ENCODE assay signal across 1 mouse cellular context in the genomic region with DNA sequence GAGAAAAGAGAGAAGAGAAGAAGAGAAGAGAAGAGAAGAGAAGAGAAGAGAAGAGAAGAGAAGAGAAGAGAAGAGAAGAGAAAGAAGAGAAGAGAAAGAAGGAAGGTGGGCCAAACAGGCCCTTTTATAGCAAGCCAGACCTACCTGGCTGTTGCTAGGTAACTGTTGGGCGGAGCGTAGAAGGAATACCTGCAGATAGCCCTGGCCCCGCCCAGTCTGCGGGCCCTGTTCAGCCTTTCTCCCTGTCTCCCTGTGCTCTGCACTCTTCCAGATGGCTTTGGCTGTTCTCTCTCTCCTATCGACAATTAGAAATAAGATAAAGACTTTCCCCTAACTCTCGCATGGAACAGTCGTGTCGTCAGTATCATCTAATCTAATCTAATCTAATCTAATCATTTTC.
A peak's percentile ranks its signal among the peaks of the same experiment; 100 is the strongest.
TF ChIP-seq lines count a peak whose summit lies in the region.

No protein-coding gene starts in this region.

TF ChIP-seq in MEL, 35 proteins besides CTCF, POLR2A, EP300 and RAD21:
- TF ChIP-seq GABPA (IDR thresholded peaks at IDR 0.05; ENCODE audit: low read depth, low read length) = no peak
- 0 out of 2 replicates have a peak, but pooled peaks have one; percentile 5 for TF ChIP-seq MAZ (IDR thresholded peaks at IDR 0.05; ENCODE audit: low read depth, low read length)
- TF ChIP-seq MYC (IDR thresholded peaks at IDR 0.05; ENCODE audit: low read depth, low read length) = no peak
